In genomic region chr14:57758237-57758636, GRCm38 (mm10) we compare ENCODE assay signal across 8 mouse cellular contexts. TPM values are rescaled to one million over a fixed set of nuclear protein-coding genes. Genes with fewer than 3 reads are reported as not detected.
DNase-seq lines count a peak whose midpoint lies in the region; ATAC-seq and TF ChIP-seq lines count a peak whose summit lies in the region.

Gene Lats2 (minus strand): TSS chr14:57758388.

- no peak within 1 kb of the TSS for H3K27ac ChIP-seq in hindbrain, embryonic 12.5 days
- H3K27ac ChIP-seq in hindbrain, embryonic 16.5 days (ENCODE audit: low read depth, low read length), result no peak within 1 kb of the TSS
- no peak within 1 kb of the TSS for H3K27ac ChIP-seq in embryonic facial prominence, embryonic 12.5 days
- H3K27ac ChIP-seq in small intestine, adult 2 months (ENCODE audit: insufficient read depth, low read depth, low read length), result no peak within 1 kb of the TSS

- ATAC-seq in hindbrain, embryonic 12.5 days (ENCODE audit: low FRiP score), result no peak
- no peak for ATAC-seq in hindbrain, embryonic 16.5 days
- no peak for ATAC-seq in CD4-positive, CD25-positive, alpha-beta regulatory T cell, adult 4 months
- ATAC-seq in embryonic facial prominence, embryonic 12.5 days (ENCODE audit: insufficient number of reproducible peaks, insufficient read depth, low FRiP score, low TSS enrichment), result no peak

- H3K4me1 ChIP-seq in hindbrain, embryonic 12.5 days, result peaks cover 8% of the 10 kb centered on the region; the same call in 1 of the 2 replicates
- H3K4me1 ChIP-seq in hindbrain, embryonic 16.5 days (ENCODE audit: control insufficient read depth, insufficient read depth, low read depth, low read length), result no peaks in the 10 kb centered on the region
- peaks cover 9% of the 10 kb centered on the region; the same call in 1 of the 2 replicates for H3K4me1 ChIP-seq in embryonic facial prominence, embryonic 12.5 days
- no peaks in the 10 kb centered on the region for H3K4me1 ChIP-seq in small intestine, adult 2 months (ENCODE audit: control insufficient read depth, insufficient read depth, insufficient read length, low read length)

- no peak within 1 kb of the TSS for H3K4me3 ChIP-seq in hindbrain, embryonic 12.5 days
- H3K4me3 ChIP-seq in hindbrain, embryonic 16.5 days (ENCODE audit: low read length), result no peak within 1 kb of the TSS
- no peak within 1 kb of the TSS for H3K4me3 ChIP-seq in embryonic facial prominence, embryonic 12.5 days
- H3K4me3 ChIP-seq in small intestine, adult 2 months (ENCODE audit: low read depth, low read length), result no peak within 1 kb of the TSS

- no peak within 1 kb of the TSS for H3K9ac ChIP-seq in hindbrain, embryonic 12.5 days
- H3K9ac ChIP-seq in hindbrain, embryonic 16.5 days (ENCODE audit: low read depth, low read length), result no peak within 1 kb of the TSS
- no peak within 1 kb of the TSS for H3K9ac ChIP-seq in embryonic facial prominence, embryonic 12.5 days

- no peak for TF ChIP-seq CTCF in small intestine, adult 2 months (IDR thresholded peaks at IDR 0.05; ENCODE audit: extremely low read depth, insufficient read length, insufficient replicate concordance, low read depth, low read length)

- H3K36me3 ChIP-seq in hindbrain, embryonic 12.5 days, result no peaks in the 10 kb centered on the region
- no peaks in the 10 kb centered on the region for H3K36me3 ChIP-seq in hindbrain, embryonic 16.5 days (ENCODE audit: control insufficient read depth, insufficient read depth, low read length)
- H3K36me3 ChIP-seq in embryonic facial prominence, embryonic 12.5 days, result no peaks in the 10 kb centered on the region
- no peaks in the 10 kb centered on the region for H3K36me3 ChIP-seq in small intestine, adult 2 months (ENCODE audit: control insufficient read depth, insufficient read depth, low read length)

- no peak for TF ChIP-seq POLR2A in small intestine, adult 2 months (IDR thresholded peaks at IDR 0.05; ENCODE audit: low read depth, low read length)

- no peaks in the 10 kb centered on the region for H3K9me3 ChIP-seq in hindbrain, embryonic 12.5 days (replicated peaks)
- H3K9me3 ChIP-seq in hindbrain, embryonic 16.5 days (ENCODE audit: control insufficient read depth, low read length), result no peaks in the 10 kb centered on the region
- no peaks in the 10 kb centered on the region for H3K9me3 ChIP-seq in embryonic facial prominence, embryonic 12.5 days

- WGBS in hindbrain, embryonic 12.5 days, result 78% methylated on average over 4 of the region's 4 CpGs
- WGBS in hindbrain, embryonic 16.5 days, result 73% methylated on average over 4 of the region's 4 CpGs
- WGBS in embryonic facial prominence, embryonic 12.5 days, result 72% methylated on average over 4 of the region's 4 CpGs
- WGBS in small intestine, adult 2 months, result 88% methylated on average over 4 of the region's 4 CpGs

- H3K27me3 ChIP-seq in hindbrain, embryonic 12.5 days, result no peaks in the 10 kb centered on the region
- no peaks in the 10 kb centered on the region for H3K27me3 ChIP-seq in hindbrain, embryonic 16.5 days (replicated peaks; ENCODE audit: control insufficient read depth, insufficient read depth, low read length)
- no peaks in the 10 kb centered on the region for H3K27me3 ChIP-seq in embryonic facial prominence, embryonic 12.5 days
- H3K27me3 ChIP-seq in small intestine, adult 2 months (ENCODE audit: control insufficient read depth, insufficient read depth, low read length), result no peaks in the 10 kb centered on the region

- DNase-seq in heart, postnatal 4 days, result no peak
- DNase-seq in thymus, postnatal 25 days, result no peak
- no peak for DNase-seq in cerebellum, postnatal 36 days

- H3K4me2 ChIP-seq in hindbrain, embryonic 12.5 days (replicated peaks), result no peak within 1 kb of the TSS
- H3K4me2 ChIP-seq in hindbrain, embryonic 16.5 days (ENCODE audit: low read length), result no peak within 1 kb of the TSS
- H3K4me2 ChIP-seq in embryonic facial prominence, embryonic 12.5 days (replicated peaks), result no peak within 1 kb of the TSS

RNA-seq across cellular contexts. Expression of gene Lats2, which starts in this region (rescaled TPM):
- 21.3 and 23.9 TPM in 2 replicates for polyA plus RNA-seq in hindbrain, embryonic 12.5 days (2016; fragmentation: Nextera tagmentation; extraction: Ambion mirVana)
- polyA plus RNA-seq in hindbrain, embryonic 16.5 days (2015; fragmentation: Nextera tagmentation; extraction: Ambion mirVana), result 5.9 and 7.8 TPM in 2 replicates
- polyA plus RNA-seq in CD4-positive, CD25-positive, alpha-beta regulatory T cell, adult 4 months (2017; shearing (Covaris generic)), result 10 to 100 TPM; 25.6 to 25.8 TPM
- polyA plus RNA-seq in embryonic facial prominence, embryonic 12.5 days (2016; fragmentation: Nextera tagmentation; extraction: Ambion mirVana), result 25.4 and 26.3 TPM in 2 replicates
- total RNA-seq in heart, postnatal 4 days (2021), result 10 to 100 TPM; 53.8 to 56.0 TPM
- polyA plus RNA-seq in small intestine, adult 2 months (2012; rRNA removed), result 11.7 and 23.0 TPM in 2 replicates
